Mouse (Mus musculus): ENCODE measurements around the gene Chic1.

Gene Chic1

DNA sequence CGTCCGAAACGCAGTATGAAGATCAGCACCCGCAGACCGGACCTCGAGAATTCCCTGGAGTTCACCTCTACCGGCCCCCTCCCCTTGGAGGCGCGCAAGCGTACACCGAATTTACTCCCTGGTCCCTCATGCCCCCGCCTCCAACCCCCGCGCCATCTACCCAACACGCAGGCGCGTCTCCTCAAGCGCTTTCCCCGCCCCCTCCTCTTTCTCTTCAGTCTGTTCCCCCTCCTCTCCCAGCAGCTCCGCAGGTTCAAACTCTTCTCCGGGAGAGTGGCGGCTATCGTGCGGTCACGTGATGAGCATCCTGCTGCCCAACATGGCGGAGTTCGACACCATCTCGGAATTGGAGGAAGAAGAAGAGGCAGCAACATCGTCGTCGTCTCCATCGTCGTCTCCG, at the start of gene Chic1:
Chic1 (plus strand) TSS at position 190 of the 400 bp plus-strand sequence.
- no peak for DNase-seq (ENCODE audit: extremely low read depth, low read depth)

DNA sequence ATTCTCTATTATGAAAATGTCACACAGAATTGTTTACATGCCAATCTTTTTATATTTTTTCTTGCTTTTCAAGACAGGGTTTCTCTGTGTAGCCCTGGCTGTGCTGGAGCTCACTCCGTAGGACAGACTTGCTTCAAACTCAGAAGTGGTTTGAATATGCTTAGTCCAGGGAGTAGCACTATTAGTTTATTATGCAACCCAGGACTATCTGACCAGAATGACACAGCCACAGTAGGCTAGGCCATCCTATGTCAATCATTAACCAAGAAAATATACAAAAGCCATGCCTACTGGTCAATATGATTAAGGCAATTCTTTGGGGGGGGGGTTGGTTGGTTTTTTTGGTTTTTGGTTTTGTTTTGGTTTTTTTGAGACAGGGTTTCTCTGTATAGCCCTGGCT, 48.0 kb upstream of the Chic1 start:
- no peak for DNase-seq (ENCODE audit: extremely low read depth, low read depth)

DNA sequence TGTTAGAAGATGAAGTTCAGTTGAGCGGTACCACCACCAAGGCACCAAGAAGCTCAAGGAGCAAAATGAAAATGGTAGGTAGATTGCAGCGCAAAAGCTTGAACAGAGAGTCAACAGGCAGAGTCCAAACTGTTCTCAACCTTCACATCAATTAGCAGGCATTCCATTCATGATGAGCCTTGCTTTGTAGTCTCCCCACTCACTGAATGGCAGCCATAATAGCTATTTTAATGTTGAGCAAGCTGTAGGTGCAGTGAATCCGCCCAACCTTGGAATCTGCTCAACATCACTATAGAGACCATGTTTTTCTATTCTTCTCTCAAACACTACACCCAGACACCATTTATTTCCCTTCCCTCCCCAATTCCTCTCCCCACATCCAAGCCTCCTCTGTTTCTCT, 44.6 kb upstream of the Chic1 start:
- DNase-seq (ENCODE audit: extremely low read depth, low read depth) = no peak

DNA sequence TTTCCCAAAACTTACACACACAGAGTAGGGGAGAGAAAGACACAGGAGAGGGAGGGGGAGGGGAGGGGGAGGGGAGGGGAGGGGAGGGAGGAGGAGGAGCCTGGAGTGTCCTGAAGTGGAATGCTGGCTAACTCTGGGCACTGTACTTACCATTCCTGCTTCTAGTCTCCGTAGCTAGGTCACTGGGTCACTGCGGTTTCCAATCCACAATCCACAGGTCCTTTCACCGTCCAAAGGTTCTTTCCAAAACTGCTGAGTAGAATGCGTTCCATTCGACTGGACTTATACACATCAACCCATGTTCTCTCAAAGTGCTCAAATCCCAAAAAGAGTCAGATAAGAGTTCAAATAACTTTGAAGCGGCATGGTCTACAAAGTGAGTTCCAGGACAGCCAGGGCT, 42.1 kb upstream of the Chic1 start:
- no peak for DNase-seq (ENCODE audit: extremely low read depth, low read depth)

DNA sequence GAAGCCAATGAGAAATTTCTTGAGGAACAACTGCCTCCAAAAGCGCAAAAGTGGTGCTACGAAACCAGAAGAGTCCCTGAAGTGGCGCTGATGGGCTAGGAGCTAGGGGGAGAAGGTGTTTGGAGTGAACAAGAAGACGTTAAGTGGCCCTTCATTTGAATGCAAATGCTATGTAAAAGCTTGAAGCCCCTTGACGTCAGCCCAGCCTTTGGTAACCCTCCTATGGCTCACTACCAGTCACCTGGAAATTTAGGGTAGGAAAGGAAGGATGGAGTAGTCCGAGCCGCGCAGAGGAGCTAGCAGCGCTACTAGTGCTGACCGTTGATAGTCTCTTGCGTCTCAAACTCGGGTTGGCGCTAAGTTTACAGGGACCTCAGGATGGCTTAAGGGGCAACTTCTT, 35.1 kb upstream of the Chic1 start, which contains the start of gene Cdx4:
Cdx4 (plus strand) TSS at position 253 of the 400 bp plus-strand sequence.
- no peak for DNase-seq (ENCODE audit: extremely low read depth, low read depth)

DNA sequence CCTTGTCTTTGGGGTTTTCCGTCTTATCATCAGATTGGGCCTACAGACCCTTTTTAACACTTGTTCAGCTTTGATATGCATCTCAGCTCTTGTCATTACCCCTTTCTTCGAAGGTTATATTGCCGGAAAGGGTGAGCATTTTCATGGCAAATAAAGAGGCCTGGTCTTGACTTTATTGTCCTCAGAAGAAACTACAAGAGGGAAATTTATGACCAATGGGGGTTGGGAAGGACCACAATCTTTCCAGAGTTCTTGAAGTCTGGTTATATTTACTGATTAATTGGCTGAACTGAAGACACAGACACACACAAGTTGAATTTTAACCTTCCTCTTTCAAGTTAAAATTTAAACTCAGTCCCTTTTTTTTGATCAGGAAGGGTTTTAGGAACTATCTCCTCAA, 30.4 kb upstream of the Chic1 start:
- DNase-seq (ENCODE audit: extremely low read depth, low read depth) = no peak

DNA sequence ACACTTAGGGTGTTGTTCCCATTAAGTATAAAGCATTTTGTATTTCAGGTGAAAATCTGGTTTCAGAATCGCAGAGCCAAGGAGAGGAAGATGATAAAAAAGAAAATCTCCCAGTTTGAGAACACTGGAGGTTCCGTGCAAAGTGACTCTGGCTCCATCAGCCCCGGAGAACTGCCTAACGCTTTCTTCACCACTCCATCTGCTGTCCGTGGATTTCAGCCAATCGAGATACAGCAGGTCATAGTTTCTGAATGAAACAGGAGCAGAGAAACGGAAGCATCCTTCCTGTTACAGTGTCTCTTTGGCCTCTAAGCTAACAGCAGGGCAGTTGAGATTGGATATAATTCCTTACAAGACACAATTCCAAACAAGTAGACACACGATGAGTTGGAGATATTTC, 26.9 kb upstream of the Chic1 start:
- DNase-seq (ENCODE audit: extremely low read depth, low read depth) = no peak

DNA sequence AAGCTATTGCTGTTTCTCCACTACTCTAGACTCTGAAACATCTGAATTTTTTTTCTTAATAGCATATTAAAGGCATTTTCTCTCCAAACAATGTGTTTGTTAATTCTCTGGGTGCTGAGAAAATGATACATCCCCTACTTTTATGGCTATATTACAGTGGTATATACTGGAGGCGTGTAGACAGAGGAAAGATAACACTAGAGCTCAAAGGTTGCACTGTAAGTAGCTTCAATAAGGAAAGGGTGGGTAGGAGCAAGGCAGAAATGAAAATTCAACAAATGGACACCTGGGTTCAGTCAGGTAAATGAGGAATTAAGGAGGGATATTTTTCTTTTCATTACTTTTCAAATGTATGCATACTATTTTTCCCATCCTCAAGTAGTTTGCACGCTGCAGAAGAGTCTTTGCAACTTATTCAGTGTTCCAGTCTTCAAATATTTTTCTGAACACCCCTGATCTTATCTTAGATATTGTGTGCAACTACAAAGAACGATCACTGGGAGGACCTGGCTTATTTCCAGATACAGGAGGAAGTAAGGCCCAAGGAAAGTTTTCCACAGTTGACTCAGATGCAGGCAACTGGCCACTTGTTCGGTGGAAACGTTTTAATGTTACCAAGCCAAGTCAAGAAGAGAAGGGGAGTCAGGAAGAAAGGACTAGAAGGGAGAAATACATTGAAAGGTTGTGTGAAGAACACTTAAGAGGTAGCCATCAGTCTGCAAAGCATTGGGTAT, 25.0 kb upstream of the Chic1 start:
- no peak for DNase-seq (ENCODE audit: extremely low read depth, low read depth)

DNA sequence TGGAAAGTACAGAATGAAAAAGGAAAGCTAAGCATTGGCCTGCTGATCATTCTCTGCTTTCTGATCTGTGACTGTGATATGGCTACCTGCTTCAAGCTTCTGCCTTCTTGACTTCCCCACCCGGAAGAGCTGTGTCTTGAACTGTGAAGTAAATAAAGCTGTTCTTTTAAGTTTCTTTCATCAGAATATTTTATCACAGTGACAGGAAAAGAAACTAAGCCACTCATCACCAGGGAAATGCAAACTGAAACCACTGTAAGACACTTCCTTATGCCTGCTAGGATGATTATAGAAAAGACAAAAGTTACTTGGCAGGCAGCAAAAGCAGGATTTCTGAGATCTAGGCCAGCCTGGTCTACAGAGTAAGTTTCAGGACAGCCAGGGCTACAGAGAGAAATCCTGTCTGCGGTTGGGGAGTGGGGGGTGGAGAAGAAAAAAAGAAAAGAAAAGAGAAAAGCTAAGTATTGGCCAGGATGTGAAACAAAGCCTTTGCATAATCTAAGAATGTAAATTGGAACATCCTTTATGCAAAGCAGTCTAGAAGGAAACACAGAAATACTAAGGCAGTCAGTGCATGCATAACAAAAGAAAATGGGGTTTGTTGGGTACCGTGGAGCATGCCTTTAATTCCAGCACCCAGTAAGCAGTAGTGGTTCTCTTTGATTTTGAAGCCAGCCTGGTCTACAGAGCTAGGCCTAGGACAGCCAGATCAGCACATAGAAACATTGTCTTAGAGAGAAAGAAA, 14.7 kb upstream of the Chic1 start:
- DNase-seq (ENCODE audit: extremely low read depth, low read depth) = no peak

DNA sequence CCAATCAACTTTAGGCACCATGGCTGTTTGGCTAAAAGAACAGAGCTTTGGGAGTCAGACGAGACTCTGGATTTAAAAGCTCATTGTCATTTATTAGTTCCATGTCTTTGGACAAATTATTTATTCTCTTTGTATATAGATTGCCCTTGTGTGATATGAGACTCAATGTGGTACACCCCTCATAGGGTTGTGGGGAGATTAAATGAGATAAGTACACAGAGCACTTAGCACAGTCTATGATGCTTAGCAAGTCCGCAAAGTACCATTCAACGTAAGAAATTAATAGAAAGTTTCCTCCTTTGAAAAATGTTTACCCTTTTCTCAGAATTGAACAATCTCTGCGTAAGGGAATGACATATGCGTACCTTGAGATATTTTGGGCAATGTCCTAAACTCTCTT, 492 bp upstream of the Chic1 start:
- no peak for DNase-seq (ENCODE audit: extremely low read depth, low read depth)

DNA sequence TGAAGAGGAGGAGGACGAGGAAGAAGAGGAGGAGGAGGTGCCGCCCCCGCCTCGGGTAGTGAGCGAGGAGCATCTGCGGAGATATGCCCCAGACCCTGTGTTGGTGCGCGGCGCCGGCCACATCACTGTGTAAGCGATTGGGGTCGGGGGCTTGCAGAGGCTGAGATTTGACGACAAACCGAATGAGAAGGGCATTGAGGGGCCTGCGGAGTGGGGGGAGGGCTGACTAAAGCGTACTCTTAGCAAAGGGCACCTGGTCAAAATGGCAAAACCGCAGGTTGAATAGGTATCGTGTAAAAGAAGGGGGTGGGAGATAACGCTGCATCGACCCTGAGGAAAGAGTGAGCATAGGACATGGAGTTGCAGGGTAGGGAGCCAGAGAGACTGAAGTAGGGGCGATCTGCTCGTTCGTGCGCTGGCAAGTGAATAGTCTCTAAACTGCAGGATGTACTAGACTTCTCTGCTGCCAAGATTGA, 523 bp downstream of the Chic1 start:
- DNase-seq (ENCODE audit: extremely low read depth, low read depth) = no peak

DNA sequence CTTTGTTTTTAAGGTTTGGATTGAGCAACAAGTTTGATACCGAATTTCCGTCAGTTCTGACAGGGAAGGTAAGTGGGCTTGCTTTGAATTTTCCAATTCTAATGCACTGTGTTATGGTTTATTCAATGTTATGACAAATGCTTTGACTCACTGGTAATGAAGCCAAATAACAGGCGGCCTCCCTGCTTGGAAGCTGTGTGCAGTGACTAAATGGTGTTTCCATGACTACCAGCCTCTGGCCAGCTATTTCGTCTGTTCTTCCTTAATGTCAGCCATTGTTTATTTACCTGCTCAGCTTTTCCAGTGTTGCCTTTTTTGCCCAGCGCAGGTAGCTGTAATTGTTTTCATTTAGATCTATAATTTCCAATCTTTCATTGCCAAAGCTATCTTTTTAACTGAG, 9.9 kb downstream of the Chic1 start:
- no peak for DNase-seq (ENCODE audit: extremely low read depth, low read depth)

DNA sequence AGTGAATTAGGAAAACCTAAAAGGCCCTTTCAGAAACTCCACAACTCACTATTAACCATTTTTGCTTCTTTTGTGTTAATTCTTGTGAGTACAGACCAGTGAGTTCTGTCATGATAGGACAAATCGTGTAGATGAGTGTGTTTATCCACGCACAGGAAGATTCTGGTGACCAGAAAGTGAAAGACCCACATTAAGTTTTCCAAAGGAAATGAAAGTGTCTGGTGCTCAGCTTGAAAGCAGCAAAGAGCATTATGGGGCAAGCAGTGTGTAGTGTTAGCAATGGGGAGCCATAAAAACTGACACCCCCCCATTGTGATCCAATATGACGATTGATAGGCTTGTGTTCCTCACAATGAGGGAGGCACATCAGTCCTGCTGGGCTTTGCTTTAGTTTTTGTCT, 12.4 kb downstream of the Chic1 start:
- no peak for DNase-seq (ENCODE audit: extremely low read depth, low read depth)

DNA sequence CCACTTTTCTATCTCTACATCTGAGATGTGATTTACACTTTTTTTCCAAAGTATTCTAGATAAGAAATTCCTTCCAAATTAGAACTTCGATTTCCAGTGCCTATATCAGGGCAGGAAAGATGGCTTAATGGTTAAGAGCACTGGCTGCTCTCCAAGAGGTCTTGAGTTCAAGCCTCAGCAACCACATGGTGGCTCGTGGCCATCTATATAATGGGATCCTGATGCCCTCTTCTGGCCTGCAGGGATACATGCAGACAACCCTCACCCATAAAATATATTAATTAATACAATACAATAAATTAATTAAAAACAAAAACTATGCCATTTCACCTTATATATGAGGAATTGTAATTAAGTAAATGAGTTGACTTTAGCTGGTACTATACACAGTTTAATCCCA, 14.9 kb downstream of the Chic1 start:
- DNase-seq (ENCODE audit: extremely low read depth, low read depth) = no peak

DNA sequence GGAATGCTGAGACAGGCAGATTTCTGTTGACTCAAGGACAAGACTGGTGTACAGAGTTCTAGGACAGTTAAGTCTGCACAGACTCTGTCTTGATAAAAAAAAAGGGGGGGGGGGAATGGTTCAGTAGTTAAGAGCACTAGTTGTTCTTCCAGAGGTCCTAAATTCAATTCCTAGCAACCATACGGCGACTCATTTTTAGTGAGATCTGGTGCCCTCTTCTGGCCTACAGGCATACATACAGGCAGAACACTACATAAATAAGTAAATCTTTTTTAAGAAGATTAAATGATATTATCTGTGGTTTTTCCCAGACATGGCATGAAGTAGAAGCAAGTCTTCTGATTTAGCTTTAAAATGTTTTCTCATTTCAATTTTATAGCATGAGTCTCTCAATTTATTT, 15.4 kb downstream of the Chic1 start:
- no peak for DNase-seq (ENCODE audit: extremely low read depth, low read depth)

DNA sequence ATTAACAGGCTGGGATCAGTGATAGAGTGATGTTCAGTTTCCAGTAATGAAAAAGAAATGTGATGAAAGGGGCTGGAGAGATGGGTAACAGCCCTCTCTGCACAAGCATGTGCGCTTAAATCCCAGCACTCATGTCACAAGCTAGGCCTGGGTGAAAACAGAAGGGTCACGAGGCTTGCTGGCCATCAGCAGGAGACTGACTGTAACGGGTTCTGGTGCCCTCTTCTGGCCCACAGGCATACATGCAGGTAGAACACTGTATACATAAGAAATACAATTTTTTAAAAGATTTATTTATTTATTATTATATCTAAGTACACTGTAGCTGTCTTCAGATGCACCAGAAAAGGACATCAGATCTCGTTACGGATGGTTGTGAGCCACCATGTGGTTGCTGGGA, 18.0 kb downstream of the Chic1 start:
- no peak for DNase-seq (ENCODE audit: extremely low read depth, low read depth)

DNA sequence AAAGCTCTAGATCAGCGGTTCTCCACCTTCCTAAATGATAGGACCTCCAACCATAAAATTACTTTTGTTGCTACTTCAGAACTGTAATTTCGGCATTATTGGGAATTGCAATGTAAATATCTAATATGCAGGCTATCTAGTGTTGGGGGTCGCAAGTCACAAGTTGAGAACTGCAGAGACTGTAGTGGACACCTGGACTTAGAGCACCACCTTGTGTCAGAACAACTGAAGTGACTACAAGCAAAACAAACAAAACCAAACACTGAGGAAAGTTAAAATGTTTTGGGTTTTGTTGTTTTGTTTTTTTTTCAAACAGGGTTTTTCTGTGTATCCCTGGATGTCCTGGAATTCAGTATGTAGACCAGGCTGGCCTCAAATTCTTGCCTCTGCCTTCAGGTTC, 28.3 kb downstream of the Chic1 start:
- no peak for DNase-seq (ENCODE audit: extremely low read depth, low read depth)

DNA sequence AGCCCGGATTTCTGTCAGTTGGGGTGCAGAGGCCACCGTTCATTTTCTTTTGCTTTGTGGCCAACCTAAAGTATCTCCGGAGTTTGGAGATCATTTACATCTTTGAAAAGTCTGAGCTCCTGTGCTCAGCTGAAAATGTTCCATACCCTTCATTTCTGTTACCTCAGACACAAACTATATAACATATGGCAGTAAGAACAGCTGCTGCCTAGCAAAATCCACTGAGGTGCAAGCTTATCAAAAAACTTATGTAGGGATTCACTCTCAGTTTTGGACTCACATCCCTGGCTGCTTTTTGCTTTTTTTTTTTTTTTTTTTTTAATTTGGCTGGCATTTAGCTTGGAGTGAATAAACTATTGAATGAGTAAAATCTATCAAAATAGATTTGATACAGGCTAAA, 31.9 kb downstream of the Chic1 start:
- DNase-seq (ENCODE audit: extremely low read depth, low read depth) = no peak

DNA sequence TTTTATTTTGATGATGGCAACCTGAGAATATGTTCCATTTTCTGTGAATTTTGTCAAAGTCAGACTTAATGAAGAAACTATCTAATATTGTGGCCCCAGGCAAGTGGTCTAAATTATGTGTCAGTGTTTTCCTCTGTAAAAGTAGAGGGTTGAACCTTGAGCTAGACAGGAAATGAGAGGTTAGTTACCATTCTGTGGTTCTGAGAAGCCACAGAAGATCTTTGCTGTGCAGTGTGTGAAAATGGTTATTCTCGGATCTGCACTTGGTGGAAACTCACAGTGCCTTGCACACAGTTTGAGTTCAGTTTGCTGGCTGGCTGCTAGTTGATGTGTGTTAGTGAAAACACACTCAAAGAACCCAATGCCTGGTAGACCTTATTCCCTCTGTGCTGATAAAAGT, 37.6 kb downstream of the Chic1 start:
- no peak for DNase-seq (ENCODE audit: extremely low read depth, low read depth)

DNA sequence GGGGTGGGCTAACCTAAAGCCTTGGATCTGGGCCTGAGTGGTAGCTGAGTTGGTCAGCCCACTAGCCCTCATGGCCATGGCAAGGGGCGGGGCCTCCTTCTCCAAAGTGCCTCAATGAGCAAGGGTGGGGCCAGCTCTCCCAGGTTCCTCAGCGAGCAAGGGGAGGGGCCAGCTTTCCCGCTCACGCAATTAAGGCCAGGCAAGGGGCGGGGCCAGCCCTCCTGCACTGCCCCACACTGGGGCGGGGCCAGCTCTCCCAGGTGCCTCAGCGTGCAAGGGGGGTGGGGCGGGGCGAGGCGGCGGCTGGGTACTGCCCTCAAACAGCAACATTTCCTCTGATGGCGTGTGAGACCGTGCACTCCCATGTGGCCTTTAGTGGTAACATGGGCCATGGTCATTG, 48.7 kb downstream of the Chic1 start:
- no peak for DNase-seq (ENCODE audit: extremely low read depth, low read depth)

DNA sequence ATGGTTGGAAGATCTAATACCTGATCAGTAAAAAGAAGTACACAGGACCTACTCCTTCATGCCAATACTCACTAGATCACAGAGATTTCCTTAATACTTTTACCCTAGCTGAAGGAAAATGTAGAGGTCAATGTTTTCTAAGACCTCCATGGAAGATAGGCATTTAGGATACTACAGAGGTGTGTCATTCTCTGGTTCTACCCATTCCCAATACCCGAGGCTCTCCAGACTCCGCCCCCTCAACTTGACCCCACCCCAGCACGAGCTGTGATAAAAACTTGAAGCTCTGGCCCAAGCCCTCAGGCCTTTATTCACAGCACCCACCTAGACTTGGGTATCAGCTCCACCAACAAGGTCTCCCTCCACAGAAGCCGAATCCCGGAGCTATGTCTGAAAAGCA, 57.9 kb downstream of the Chic1 start, which contains the start of gene Tsx:
Tsx (plus strand) TSS at position 301 of the 400 bp plus-strand sequence.
- no peak for DNase-seq (ENCODE audit: extremely low read depth, low read depth)

DNA sequence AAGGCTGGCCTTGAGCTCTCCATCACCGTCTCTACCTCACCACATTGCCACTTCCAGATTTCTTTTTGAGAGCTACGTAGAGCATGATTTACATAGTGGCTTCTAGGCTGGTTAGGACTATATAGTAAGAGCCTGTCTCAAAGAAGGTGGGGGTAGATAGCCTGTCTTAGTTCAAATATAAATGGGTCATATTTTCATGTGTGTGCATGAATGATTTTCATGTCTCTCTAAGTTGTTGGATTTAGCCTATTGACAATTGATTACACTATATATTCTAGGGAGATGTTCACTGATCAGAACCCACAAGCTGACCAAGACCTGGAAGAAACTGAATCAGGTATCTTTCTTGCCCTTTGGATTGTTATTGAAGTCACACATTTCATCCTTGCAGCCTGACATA, 65.4 kb downstream of the Chic1 start, which contains the start of gene Gm26992:
Gm26992 (plus strand) TSS at position 301 of the 400 bp plus-strand sequence.
- DNase-seq (ENCODE audit: extremely low read depth, low read depth) = no peak

DNA sequence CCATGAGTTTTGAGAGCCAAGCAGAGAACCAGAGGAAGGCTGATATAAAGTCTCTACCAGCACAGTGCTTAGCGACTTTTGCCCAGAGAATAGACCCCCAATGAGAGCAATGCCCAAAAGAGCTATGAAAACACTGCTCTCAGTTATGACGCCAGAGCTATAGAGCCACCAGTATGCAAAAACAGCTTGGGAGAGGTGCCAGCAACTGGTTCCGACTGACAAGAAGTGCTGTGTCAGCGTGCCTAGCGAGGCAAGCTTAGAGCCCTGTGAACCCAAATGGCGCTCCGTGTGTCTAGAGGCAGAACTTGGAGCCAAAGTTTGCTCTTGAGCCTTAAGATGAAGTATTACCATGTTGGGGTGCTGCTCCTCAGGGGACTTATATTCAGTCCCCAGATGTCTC, 71.4 kb downstream of the Chic1 start:
- DNase-seq (ENCODE audit: extremely low read depth, low read depth) = no peak
